Mouse (Mus musculus) MEL (cell line): ENCODE measurements around the gene Ppip5k2. TPM values are rescaled to one million over a fixed set of nuclear protein-coding genes. Genes with fewer than 3 reads are reported as not detected.
A peak's percentile ranks its signal among the peaks of the same experiment; 100 is the strongest.

Experiments
- DNase-seq: peaks from one replicate; pipeline ENCODE4 v3.0.0; 2011; ENCODE audit warnings: low read depth, low spot score
- H3K27ac ChIP-seq: 2 replicates; pipeline ENCODE4 v1.5.1; 2012; ENCODE audit warnings: low read depth, mild to moderate bottlenecking, control low read depth, low read length, moderate library complexity; ENCODE audit not compliant: control insufficient read depth
- H3K27me3 ChIP-seq, 2 experiments: fragments of 150-350 bp in 1 of 2; sonication (generic) in 1 of 2; 2 replicates each; pipeline ENCODE4 v1.6.1; 2012; ENCODE audit warnings: low read length in 2 of 2, mild to moderate bottlenecking in 2 of 2, improper control_type of control experiment in 1 of 2, moderate library complexity in 1 of 2; ENCODE audit not compliant: insufficient read depth in 2 of 2, control insufficient read depth in 1 of 2
- H3K36me3 ChIP-seq, 2 experiments: 2 replicates each; pipeline ENCODE4 v1.6.1; 2012 to 2014; ENCODE audit warnings: low read length in 2 of 2, improper control_type of control experiment in 1 of 2, inconsistent platforms in 1 of 2, mild to moderate bottlenecking in 1 of 2; ENCODE audit not compliant: insufficient read depth in 2 of 2, control insufficient read depth in 1 of 2
- H3K4me1 ChIP-seq, 2 experiments: fragments of 150-350 bp in 1 of 2; sonication (generic) in 1 of 2; 2 replicates each; pipeline ENCODE4 v1.6.1; 2012; ENCODE audit warnings: low read length in 2 of 2, improper control_type of control experiment in 1 of 2, mild to moderate bottlenecking in 1 of 2; ENCODE audit not compliant: insufficient read depth in 2 of 2, control insufficient read depth in 1 of 2
- H3K4me3 ChIP-seq, 2 experiments: fragments of 150-350 bp in 1 of 2; sonication (generic) in 1 of 2; 2 replicates each; pipeline ENCODE4 v1.5.1; 2012; ENCODE audit warnings: low read depth in 2 of 2, low read length in 2 of 2, mild to moderate bottlenecking in 2 of 2, moderate library complexity in 2 of 2, control low read depth in 1 of 2, improper control_type of control experiment in 1 of 2; ENCODE audit not compliant: control insufficient read depth in 1 of 2, insufficient read depth in 1 of 2
- H3K79me2 ChIP-seq: 2 replicates; pipeline ENCODE4 v1.6.1; 2012; ENCODE audit warnings: mild to moderate bottlenecking, low read length, moderate library complexity; ENCODE audit not compliant: control insufficient read depth, poor library complexity, insufficient read depth
- H3K9ac ChIP-seq: 2 replicates; pipeline ENCODE4 v1.6.1; 2012; ENCODE audit warnings: low read depth, mild to moderate bottlenecking, control low read depth, low read length, moderate library complexity; ENCODE audit not compliant: control insufficient read depth, poor library complexity, severe bottlenecking
- H3K9me3 ChIP-seq: fragments of 150-350 bp; sonication (generic); replicated peaks from 2 replicates; pipeline ENCODE4 v1.6.1; 2012; ENCODE audit warnings: mild to moderate bottlenecking, low read length, improper control_type of control experiment, moderate library complexity; ENCODE audit not compliant: insufficient read depth
- CHD1 ChIP-seq: IDR thresholded peaks from 2 replicates; pipeline ENCODE4 v1.6.1; 2012; ENCODE audit warnings: low read depth, mild to moderate bottlenecking, inconsistent platforms, low read length, improper control_type of control experiment
- CHD2 ChIP-seq: IDR thresholded peaks from 2 replicates; pipeline ENCODE4 v1.6.1; 2011; ENCODE audit warnings: low read length, improper control_type of control experiment
- E2F4 ChIP-seq: IDR thresholded peaks from 2 replicates; pipeline ENCODE4 v1.6.1; 2011; ENCODE audit warnings: low read depth, low read length, improper control_type of control experiment, borderline replicate concordance
- ELF1 ChIP-seq: IDR thresholded peaks from 2 replicates; pipeline ENCODE4 v1.6.1; 2014; ENCODE audit warnings: low read depth, mild to moderate bottlenecking, inconsistent platforms, low read length, improper control_type of control experiment, moderate library complexity
- EP300 ChIP-seq, 2 experiments: IDR thresholded peaks; 2 replicates each; pipeline ENCODE4 v1.6.1; 2011; ENCODE audit warnings: improper control_type of control experiment in 2 of 2, low read length in 2 of 2, low read depth in 1 of 2, mild to moderate bottlenecking in 1 of 2
- GABPA ChIP-seq: IDR thresholded peaks from 2 replicates; pipeline ENCODE4 v1.6.1; 2012; ENCODE audit warnings: low read depth, mild to moderate bottlenecking, inconsistent platforms, low read length, improper control_type of control experiment, moderate library complexity
- GATA1 ChIP-seq: IDR thresholded peaks from 2 replicates; pipeline ENCODE4 v1.6.1; 2011; ENCODE audit warnings: low read depth, low read length, improper control_type of control experiment
- HCFC1 ChIP-seq: IDR thresholded peaks from 2 replicates; pipeline ENCODE4 v1.6.1; 2012; ENCODE audit warnings: low read depth, mild to moderate bottlenecking, inconsistent platforms, low read length, improper control_type of control experiment, moderate library complexity
- JUND ChIP-seq: IDR thresholded peaks from 2 replicates; pipeline ENCODE4 v1.6.1; 2011; ENCODE audit warnings: low read depth, mild to moderate bottlenecking, improper control_type of control experiment, low read length
- KAT2A ChIP-seq: conservative IDR thresholded peaks from 2 replicates; pipeline ENCODE4 v1.6.1; 2012; ENCODE audit warnings: low read depth, low read length, improper control_type of control experiment, inconsistent platforms
- MAX ChIP-seq: IDR thresholded peaks from 2 replicates; pipeline ENCODE4 v1.6.1; 2011; ENCODE audit warnings: low read length, improper control_type of control experiment
- MAZ ChIP-seq: IDR thresholded peaks from 2 replicates; pipeline ENCODE4 v1.6.1; 2012; ENCODE audit warnings: low read depth, mild to moderate bottlenecking, inconsistent platforms, low read length, improper control_type of control experiment
- MEF2A ChIP-seq: IDR thresholded peaks from 2 replicates; pipeline ENCODE4 v1.6.1; 2014; ENCODE audit warnings: low read depth, mild to moderate bottlenecking, inconsistent platforms, low read length, improper control_type of control experiment; ENCODE audit not compliant: poor library complexity, insufficient replicate concordance, severe bottlenecking; ENCODE audit errors: extremely low read depth
- MXI1 ChIP-seq: IDR thresholded peaks from 2 replicates; pipeline ENCODE4 v1.6.1; 2011; ENCODE audit warnings: mild to moderate bottlenecking, low read depth, low read length, improper control_type of control experiment
- MYB ChIP-seq: IDR thresholded peaks from 2 replicates; pipeline ENCODE4 v1.6.1; 2011; ENCODE audit warnings: mild to moderate bottlenecking, low read depth, low read length, improper control_type of control experiment
- MYC ChIP-seq: IDR thresholded peaks from 2 replicates; pipeline ENCODE4 v1.6.1; 2011; ENCODE audit warnings: low read depth, mild to moderate bottlenecking, low read length, improper control_type of control experiment, moderate library complexity
- NRF1 ChIP-seq: IDR thresholded peaks from 2 replicates; pipeline ENCODE4 v1.6.1; 2014; ENCODE audit warnings: low read depth, mild to moderate bottlenecking, inconsistent platforms, low read length, improper control_type of control experiment, moderate library complexity; ENCODE audit not compliant: poor library complexity, insufficient read depth, severe bottlenecking
- POLR2A ChIP-seq, 2 experiments: IDR thresholded peaks; 2 replicates each; pipeline ENCODE4 v1.6.1; 2011 to 2012; ENCODE audit warnings: low read length in 2 of 2, mild to moderate bottlenecking in 2 of 2, control low read depth in 1 of 2, improper control_type of control experiment in 1 of 2, low read depth in 1 of 2, moderate library complexity in 1 of 2; ENCODE audit not compliant: control insufficient read depth in 1 of 2, insufficient read depth in 1 of 2, poor library complexity in 1 of 2
- POLR2AphosphoS5 ChIP-seq: IDR thresholded peaks from 2 replicates; pipeline ENCODE4 v1.6.1; 2012; ENCODE audit warnings: low read depth, borderline replicate concordance, mild to moderate bottlenecking, inconsistent platforms, low read length, moderate library complexity, mixed read lengths
- RAD21 ChIP-seq: IDR thresholded peaks from 2 replicates; pipeline ENCODE4 v1.6.1; 2011; ENCODE audit warnings: mild to moderate bottlenecking, low read depth, low read length, improper control_type of control experiment
- RCOR1 ChIP-seq: IDR thresholded peaks from 2 replicates; pipeline ENCODE4 v1.6.1; 2012; ENCODE audit warnings: low read depth, mild to moderate bottlenecking, inconsistent platforms, low read length, improper control_type of control experiment
- SIN3A ChIP-seq: IDR thresholded peaks from 2 replicates; pipeline ENCODE4 v1.6.1; 2012; ENCODE audit warnings: low read length, improper control_type of control experiment, inconsistent platforms
- TAL1 ChIP-seq: IDR thresholded peaks from 2 replicates; pipeline ENCODE4 v1.6.1; 2012; ENCODE audit warnings: mild to moderate bottlenecking, inconsistent platforms, low read length, moderate library complexity, mixed read lengths
- TBP ChIP-seq: IDR thresholded peaks from 2 replicates; pipeline ENCODE4 v1.8.0; 2011; ENCODE audit warnings: low read depth, low read length, improper control_type of control experiment
- UBTF ChIP-seq: IDR thresholded peaks from 2 replicates; pipeline ENCODE4 v1.6.1; 2012; ENCODE audit warnings: low read depth, mild to moderate bottlenecking, inconsistent platforms, low read length, improper control_type of control experiment, moderate library complexity, borderline replicate concordance; ENCODE audit not compliant: insufficient read depth
- USF1 ChIP-seq: IDR thresholded peaks from 2 replicates; pipeline ENCODE4 v1.6.1; 2014; ENCODE audit warnings: low read depth, mild to moderate bottlenecking, inconsistent platforms, low read length, improper control_type of control experiment, moderate library complexity
- USF2 ChIP-seq, 2 experiments: IDR thresholded peaks; 2 replicates each; pipeline ENCODE4 v1.6.1; 2011 to 2012; ENCODE audit warnings: improper control_type of control experiment in 2 of 2, low read length in 2 of 2, borderline replicate concordance in 1 of 2, inconsistent platforms in 1 of 2, low read depth in 1 of 2, mild to moderate bottlenecking in 1 of 2; ENCODE audit not compliant: insufficient read depth in 1 of 2
- ZC3H11A ChIP-seq: IDR thresholded peaks from 2 replicates; pipeline ENCODE4 v1.6.1; 2012; ENCODE audit warnings: low read depth, mild to moderate bottlenecking, inconsistent platforms, low read length, improper control_type of control experiment
- ZKSCAN1 ChIP-seq: IDR thresholded peaks from 2 replicates; pipeline ENCODE4 v1.6.1; 2012; ENCODE audit warnings: low read depth, mild to moderate bottlenecking, inconsistent platforms, low read length, improper control_type of control experiment, moderate library complexity
- ZMIZ1 ChIP-seq: IDR thresholded peaks from 2 replicates; pipeline ENCODE4 v1.6.1; 2012; ENCODE audit warnings: low read depth, mild to moderate bottlenecking, inconsistent platforms, low read length, improper control_type of control experiment, moderate library complexity
- ZNF384 ChIP-seq: IDR thresholded peaks from 2 replicates; pipeline ENCODE4 v1.6.1; 2012; ENCODE audit warnings: low read depth, mild to moderate bottlenecking, inconsistent platforms, low read length, improper control_type of control experiment
- polyA plus RNA-seq, 2 experiments: library from polyadenylated mRNA; stranded (reverse) in 1 of 2; unstranded in 1 of 2; fragments of >175 nt in 1 of 2; fragments of >200 nt in 1 of 2; gene quantifications; 2 replicates each; pipeline versions ENCODE4 v1.2.1 to v1.2.4; 2012; ENCODE audit warnings: low replicate concordance in 2 of 2, low read depth in 1 of 2; ENCODE audit not compliant: insufficient read length in 2 of 2, insufficient read depth in 1 of 2, missing spikeins in 1 of 2
- total RNA-seq: library from RNA; depleted of rRNA; stranded (reverse); fragments of 300-350 nt; gene quantifications from 2 replicates; pipeline ENCODE4 v1.2.3, GENCODE M21; 2012

The Ppip5k2 gene
- total and polyA plus RNA-seq, 3 experiments = 47.2 to 651 (median 60.7) TPM

- Histone ChIP-seq H3K27ac (no peak overlapping the region), H3K9ac (no peak overlapping the region), H3K79me2 (no peaks in the 10 kb centered on the region), H3K9me3 (no peaks in the 10 kb centered on the region), H3K27me3 (no peaks in the 10 kb centered on the region), H3K4me1 (peaks cover 11 to 14% of the 10 kb centered on the region in 2 experiments), H3K4me3 (no peak overlapping the region), H3K36me3 (peaks cover 22 to 81% of the 10 kb centered on the region in 2 experiments)
- no peak for DNase-seq
- TF ChIP-seq RCOR1 (no peak), RAD21 (no peak), POLR2AphosphoS5 (no peak), E2F4 (no peak), ZNF384 (no peak)
Measured at GRCm38 (mm10) chr1:97745712-97746111, 24.5 kb downstream of the Ppip5k2 start.

- Histone ChIP-seq H3K4me3 (no peak overlapping the region), H3K9ac (no peak overlapping the region), H3K79me2 (no peaks in the 10 kb centered on the region), H3K4me1 (peaks cover 11 to 14% of the 10 kb centered on the region in 2 experiments), H3K9me3 (no peaks in the 10 kb centered on the region), H3K27ac (peak overlapping the region; percentile 44), H3K27me3 (no peaks in the 10 kb centered on the region), H3K36me3 (peaks cover 22 to 83% of the 10 kb centered on the region in 2 experiments)
- peak; percentile 82 for DNase-seq
- TF ChIP-seq UBTF = no peak
- TF ChIP-seq NRF1 = no peak
- no peak for TF ChIP-seq USF2 (IDR thresholded peaks at IDR 0.05; ENCODE audit: borderline replicate concordance in 1 of 2, insufficient read depth in 1 of 2, low read depth in 1 of 2, low read length in 2 of 2)
- no peak for TF ChIP-seq E2F4
- no peak for TF ChIP-seq USF1
- TF ChIP-seq ZKSCAN1 = no peak
- TF ChIP-seq MXI1 = peak; percentile 35; the same call in 1 of the 2 replicates
- TF ChIP-seq EP300 (IDR thresholded peaks at IDR 0.05; ENCODE audit: low read depth in 1 of 2, low read length in 2 of 2) = peak; percentile 92 to 95
- peak; percentile 38; the same call in 1 of the 2 replicates for TF ChIP-seq MYB
- 0 out of 2 replicates have a peak, but pooled peaks have one; percentile 27 for TF ChIP-seq MEF2A
- TF ChIP-seq GABPA = no peak
- TF ChIP-seq ZMIZ1 = no peak
- no peak for TF ChIP-seq ZC3H11A
- TF ChIP-seq MAZ = no peak
- TF ChIP-seq ELF1 = no peak
- TF ChIP-seq GATA1 = peak; percentile 95
- TF ChIP-seq CHD1 = no peak
- TF ChIP-seq MAX = peak; percentile 45; the same call in 1 of the 2 replicates
- 0 out of 2 replicates have a peak, but pooled peaks have one; percentile 29 for TF ChIP-seq MYC
- TF ChIP-seq SIN3A = peak; percentile 66
- no peak for TF ChIP-seq CHD2
- no peak for TF ChIP-seq JUND
- no peak for TF ChIP-seq TBP
- no peak for TF ChIP-seq ZNF384
- TF ChIP-seq TAL1 = peak; percentile 80
- TF ChIP-seq RCOR1 = peak; percentile 93
- TF ChIP-seq POLR2AphosphoS5 = no peak
- TF ChIP-seq POLR2A (IDR thresholded peaks at IDR 0.05; ENCODE audit: control insufficient read depth in 1 of 2, insufficient read depth in 1 of 2, low read depth in 1 of 2, low read length in 2 of 2, poor library complexity in 1 of 2) = no peak
- TF ChIP-seq KAT2A = 0 out of 2 replicates have a peak, but pooled peaks have one; percentile 18
- TF ChIP-seq HCFC1 = no peak
Measured at GRCm38 (mm10) chr1:97743063-97743462, 27.1 kb downstream of the Ppip5k2 start.
